Mouse (Mus musculus): ENCODE results near the gene Aipl1.

DNA sequence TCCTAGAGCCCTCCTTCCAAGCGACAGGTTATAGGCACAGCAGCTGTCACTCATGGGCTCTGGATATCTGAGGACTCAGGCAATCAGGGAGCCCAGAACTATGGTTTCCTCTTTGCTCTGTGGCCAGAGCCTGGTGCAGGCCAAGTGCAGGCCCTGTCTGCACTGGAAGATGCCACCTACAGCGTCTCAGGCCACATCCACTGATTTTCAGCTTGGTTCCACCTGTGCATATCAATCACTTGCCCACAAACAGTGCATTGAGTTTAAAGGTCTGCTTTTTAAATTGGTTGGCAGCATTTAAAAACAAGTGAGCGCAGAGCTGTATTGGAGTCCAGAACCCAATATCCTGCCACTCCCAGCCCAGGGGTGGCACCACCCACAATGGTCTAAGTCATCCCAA is 4.7 kb downstream of the Aipl1 start:
- TF ChIP-seq POLR2A (IDR thresholded peaks at IDR 0.05; ENCODE audit: insufficient read depth, low read depth, low read length) = no peak
- TF ChIP-seq CTCF (IDR thresholded peaks at IDR 0.05; ENCODE audit: insufficient read depth, low read depth, low read length) = no peak
